Mouse (Mus musculus) heart, embryonic 10.5 days (tissue): ENCODE results near the gene Ssr2. TPM values are rescaled to one million over a fixed set of nuclear protein-coding genes. Genes with fewer than 3 reads are reported as not detected.
"Not testable (repeated sequence)": the region's sequence is repeated elsewhere in the genome, so short reads cannot be mapped to it uniquely, and the experiment has no call there.

Source experiments
- DNase-seq: peaks from one replicate; pipeline ENCODE4 v3.0.0-alpha.2; 2017; ENCODE audit warnings: low spot score
- H3K27ac ChIP-seq: fragments of 300-500 bp; sonication (generic); 2 replicates; pipeline ENCODE4 v1.5.1; 2016; ENCODE audit warnings: mild to moderate bottlenecking
- H3K27me3 ChIP-seq: fragments of 300-500 bp; sonication (generic); 2 replicates; pipeline ENCODE4 v1.6.1; 2016; ENCODE audit warnings: mild to moderate bottlenecking; ENCODE audit not compliant: poor library complexity, insufficient read depth, severe bottlenecking
- H3K36me3 ChIP-seq: fragments of 300-500 bp; sonication (generic); 2 replicates; pipeline ENCODE4 v1.6.1; 2016; ENCODE audit warnings: mild to moderate bottlenecking, moderate library complexity
- H3K4me1 ChIP-seq: fragments of 300-500 bp; sonication (generic); 2 replicates; pipeline ENCODE4 v1.6.1; 2016; ENCODE audit warnings: mild to moderate bottlenecking
- H3K4me3 ChIP-seq: fragments of 300-500 bp; sonication (generic); 2 replicates; pipeline ENCODE4 v1.5.1; 2016; ENCODE audit warnings: mild to moderate bottlenecking, moderate library complexity
- H3K9me3 ChIP-seq: fragments of 300-500 bp; sonication (generic); 2 replicates; pipeline ENCODE4 v1.6.1; 2016; ENCODE audit warnings: mild to moderate bottlenecking, moderate library complexity
- WGBS: fragments of 180-500 bp; shearing (Covaris S2); methylation state at CpG from one replicate; pipeline ENCODE4 v1.1.7; 2016; 5-methylcytosine and 5-hydroxymethylcytosine counted together
- polyA plus RNA-seq: library from polyadenylated mRNA; unstranded; fragments of >200 nt; fragmentation: Nextera tagmentation; extraction: Ambion mirVana; gene quantifications from 2 replicates; pipeline ENCODE4 v1.2.1, GENCODE M21; 2016

The Ssr2 gene
- polyA plus RNA-seq, 1 experiment from 2014 or later = 207 TPM

DNA sequence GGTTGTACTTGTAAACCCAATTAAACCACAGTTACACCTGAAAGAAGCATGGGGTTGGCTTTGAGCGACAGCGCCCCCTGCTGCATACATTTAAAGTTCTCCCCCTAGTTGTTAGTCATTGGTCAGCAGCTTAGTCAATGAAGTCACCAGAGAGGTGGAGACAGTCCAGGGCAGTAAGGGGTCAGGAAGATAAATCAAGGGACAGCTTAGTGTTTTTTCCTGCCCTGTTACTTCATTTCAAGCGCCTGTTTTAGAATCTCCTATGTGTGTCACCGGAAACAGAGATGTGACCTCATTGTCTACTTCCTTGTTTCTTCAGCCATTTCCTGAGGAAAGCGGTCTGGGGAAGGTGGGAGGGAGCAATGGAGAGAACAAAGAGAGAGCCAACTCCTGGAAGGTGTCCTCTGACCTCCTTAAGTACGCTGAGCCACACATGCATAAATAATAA lies 28.1 kb downstream of the Ssr2 start:
- Histone ChIP-seq H3K27me3 (no peaks in the 10 kb centered on the region), H3K4me3 (no peak overlapping the region), H3K4me1 (peaks cover 34% of the 10 kb centered on the region), H3K27ac (0 out of 2 replicates have a peak overlapping the region, but pooled peaks have one; percentile 37), H3K9me3 (no peaks in the 10 kb centered on the region), H3K36me3 (no peaks in the 10 kb centered on the region)
- DNase-seq = peak; percentile 86
- WGBS = 22% methylated on average over 6 of the region's 6 CpGs

DNA sequence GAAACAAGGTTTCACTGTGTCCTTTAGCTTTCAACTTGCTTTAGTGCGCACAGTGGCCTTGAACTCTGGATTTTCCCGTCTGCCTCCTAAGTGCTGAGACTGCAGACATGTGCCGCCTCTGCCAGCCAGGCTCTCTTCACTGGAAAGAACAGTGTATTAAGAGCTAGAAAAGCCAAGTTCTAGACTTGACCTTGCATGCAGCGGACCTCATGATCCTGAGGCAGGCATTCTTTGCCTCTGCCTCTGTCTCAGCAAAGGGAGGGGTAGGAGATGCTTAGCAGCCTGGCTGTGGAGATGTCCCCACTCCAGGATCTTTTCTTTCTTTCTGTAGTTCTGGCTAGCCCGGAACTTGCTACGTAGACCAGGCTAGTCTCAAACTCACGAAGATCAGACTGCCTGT lies 29.2 kb downstream of the Ssr2 start:
- Histone ChIP-seq H3K9me3 (no peaks in the 10 kb centered on the region), H3K4me3 (no peak overlapping the region), H3K27ac (no peak overlapping the region), H3K4me1 (peaks cover 40% of the 10 kb centered on the region), H3K36me3 (no peaks in the 10 kb centered on the region), H3K27me3 (no peaks in the 10 kb centered on the region)
- 84% methylated on average over 7 of the region's 7 CpGs for WGBS
- DNase-seq = no peak

GRCm38 (mm10) chr3:88605666-88606065 lies 30.0 kb downstream of the Ssr2 start, which contains the start of gene Arhgef2:
TSS of gene Arhgef2 (plus strand) at chr3:88605966.
- 86% methylated on average over 2 of the region's 2 CpGs for WGBS

DNA sequence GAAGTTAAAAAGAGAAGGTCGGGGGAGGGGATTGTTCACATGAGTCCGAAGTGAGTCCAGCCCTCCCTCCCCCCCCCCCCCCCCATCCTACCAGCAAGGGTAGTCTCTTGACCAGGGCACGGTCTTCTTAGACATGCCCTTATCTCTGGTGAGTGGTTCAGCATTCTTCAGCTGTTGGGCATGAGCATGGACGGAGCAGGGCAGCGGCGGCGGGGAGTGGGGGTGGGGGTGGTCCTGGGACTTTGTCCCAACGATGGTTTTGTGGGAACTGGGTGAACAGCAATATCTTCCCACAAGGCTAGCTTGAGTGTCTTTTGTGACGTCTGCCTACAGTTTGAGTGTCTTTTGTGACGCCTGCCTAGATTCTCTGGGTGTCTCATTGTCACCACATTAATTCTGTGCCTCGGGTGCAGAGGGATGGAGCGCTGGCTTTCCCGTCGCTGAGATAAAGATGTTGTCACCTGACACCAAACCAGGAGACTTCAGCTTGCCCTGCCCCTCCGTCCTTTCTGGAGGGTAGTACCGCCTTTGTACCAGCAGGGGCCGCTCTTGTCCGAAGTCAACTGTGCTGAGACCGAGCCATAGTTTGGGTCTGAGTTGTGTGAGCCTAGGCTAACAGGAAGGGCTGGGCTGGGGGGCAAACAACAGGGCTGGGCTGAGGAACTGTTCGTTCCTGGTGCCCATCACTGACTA lies 31.5 kb downstream of the Ssr2 start:
- Histone ChIP-seq H3K4me1 (peaks cover 40% of the 10 kb centered on the region), H3K9me3 (no peaks in the 10 kb centered on the region), H3K27me3 (no peaks in the 10 kb centered on the region), H3K27ac (peak overlapping the region; percentile 77), H3K4me3 (peak overlapping the region; percentile 61), H3K36me3 (no peaks in the 10 kb centered on the region)
- DNase-seq = peak; percentile 94
- under 1% methylated on average over 20 of the region's 20 CpGs for WGBS

More at GRCm38 (mm10) chr3:88605666-88606065, 30.0 kb downstream of the Ssr2 start, which contains the start of gene Arhgef2:
- H3K27me3 ChIP-seq, H3K36me3 ChIP-seq, H3K9me3 ChIP-seq, DNase-seq: not testable (repeated sequence)
- Histone ChIP-seq H3K27ac (peak within 1 kb of the TSS; percentile 77; the same call in 1 of the 2 replicates), H3K4me1 (peaks cover 40% of the 10 kb centered on the region), H3K4me3 (peak within 1 kb of the TSS; percentile 61)

GRCm38 (mm10) chr3:88607758-88608138 lies 32.1 kb downstream of the Ssr2 start:
- 21% methylated on average over 10 of the region's 10 CpGs for WGBS

GRCm38 (mm10) chr3:88609066-88609465 lies 33.4 kb downstream of the Ssr2 start:
- H3K9me3 ChIP-seq = no peaks in the 10 kb centered on the region
- H3K4me1 ChIP-seq = peaks cover 30% of the 10 kb centered on the region
- no peak overlapping the region for H3K4me3 ChIP-seq
- no peak overlapping the region for H3K27ac ChIP-seq
- H3K36me3 ChIP-seq = no peaks in the 10 kb centered on the region
- no peaks in the 10 kb centered on the region for H3K27me3 ChIP-seq
- DNase-seq = no peak
- 53% methylated on average over 4 of the region's 4 CpGs for WGBS

More at GRCm38 (mm10) chr3:88607758-88608138, 32.1 kb downstream of the Ssr2 start:
- DNase-seq = no peak
- peaks cover 40% of the 10 kb centered on the region for H3K4me1 ChIP-seq
- peak overlapping the region; percentile 77 for H3K27ac ChIP-seq
- no peaks in the 10 kb centered on the region for H3K36me3 ChIP-seq
- H3K27me3 ChIP-seq = no peaks in the 10 kb centered on the region
- H3K9me3 ChIP-seq = no peaks in the 10 kb centered on the region
- H3K4me3 ChIP-seq = peak overlapping the region; percentile 61

GRCm38 (mm10) chr3:88614418-88614817 lies 38.7 kb downstream of the Ssr2 start:
- peaks cover 51% of the 10 kb centered on the region for H3K4me1 ChIP-seq
- 50% methylated on average over 8 of the region's 8 CpGs for WGBS

GRCm38 (mm10) chr3:88615117-88615516 lies 39.4 kb downstream of the Ssr2 start:
- Histone ChIP-seq H3K36me3 (no peaks in the 10 kb centered on the region), H3K27ac (no peak overlapping the region), H3K4me1 (peaks cover 58% of the 10 kb centered on the region), H3K27me3 (no peaks in the 10 kb centered on the region), H3K9me3 (no peaks in the 10 kb centered on the region), H3K4me3 (no peak overlapping the region)
- no peak for DNase-seq
- WGBS = 64% methylated on average over 5 of the region's 5 CpGs

More at GRCm38 (mm10) chr3:88614418-88614817, 38.7 kb downstream of the Ssr2 start:
- no peaks in the 10 kb centered on the region for H3K9me3 ChIP-seq
- H3K27me3 ChIP-seq = no peaks in the 10 kb centered on the region
- no peak overlapping the region for H3K4me3 ChIP-seq
- no peaks in the 10 kb centered on the region for H3K36me3 ChIP-seq
- no peak for DNase-seq
- no peak overlapping the region for H3K27ac ChIP-seq

GRCm38 (mm10) chr3:88615902-88616391 lies 40.3 kb downstream of the Ssr2 start:
- H3K36me3 ChIP-seq = no peaks in the 10 kb centered on the region
- 52% methylated on average over 9 of the region's 9 CpGs for WGBS
- peak overlapping the region; percentile 42; the same call in 1 of the 2 replicates for H3K27ac ChIP-seq
- H3K9me3 ChIP-seq = no peaks in the 10 kb centered on the region
- no peak for DNase-seq
- H3K4me3 ChIP-seq = peak overlapping the region; percentile 9; the same call in 1 of the 2 replicates
- no peaks in the 10 kb centered on the region for H3K27me3 ChIP-seq
- peaks cover 66% of the 10 kb centered on the region for H3K4me1 ChIP-seq

- H3K9me3 ChIP-seq = no peaks in the 10 kb centered on the region
These were observed 41.4 kb downstream of the Ssr2 start for GRCm38 (mm10) chr3:88616951-88617500.

DNA sequence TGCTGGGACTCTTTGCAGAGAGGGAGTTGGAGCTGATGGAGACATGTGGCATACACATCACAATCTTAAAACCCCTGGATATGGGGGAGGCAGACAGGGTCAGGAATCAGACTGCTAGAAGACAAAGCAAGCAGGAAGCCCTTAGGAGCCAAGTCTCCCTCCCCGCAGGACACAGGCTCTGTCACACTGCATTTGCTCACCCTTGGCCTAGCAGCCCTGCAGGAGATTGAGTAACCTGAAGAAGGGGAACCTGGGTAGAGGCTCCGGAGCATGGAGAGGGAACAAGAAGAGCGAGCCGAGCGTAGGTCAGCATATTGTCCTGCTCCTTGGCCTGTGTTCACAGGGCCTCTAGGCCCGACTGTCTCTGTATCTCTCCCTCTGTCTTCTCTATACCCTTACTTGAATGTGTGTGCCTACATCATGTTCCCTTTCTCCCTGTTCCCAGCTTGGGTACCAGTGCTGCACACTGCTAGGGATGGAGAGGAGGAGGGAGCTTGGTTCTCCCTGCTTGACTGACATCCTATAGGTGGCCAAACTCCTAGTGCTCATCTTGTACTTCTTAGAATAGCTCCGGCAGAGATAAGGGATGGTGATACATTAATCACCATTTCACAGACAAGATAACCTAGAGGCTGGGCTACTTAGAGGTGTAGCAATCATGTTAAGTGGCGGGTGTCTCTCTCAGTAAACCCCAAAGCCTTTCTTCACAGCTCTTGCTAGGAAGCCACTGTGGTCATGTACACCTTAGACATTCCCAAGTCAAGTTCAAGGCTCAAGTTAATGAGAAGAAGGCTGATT lies 42.6 kb downstream of the Ssr2 start:
- H3K9me3 ChIP-seq = no peaks in the 10 kb centered on the region
- DNase-seq = no peak
- WGBS = 46% methylated on average over 8 of the region's 8 CpGs
- peaks cover 75% of the 10 kb centered on the region for H3K4me1 ChIP-seq
- no peaks in the 10 kb centered on the region for H3K27me3 ChIP-seq
- H3K4me3 ChIP-seq = no peak overlapping the region
- H3K36me3 ChIP-seq = no peaks in the 10 kb centered on the region; the same call in 1 of the 2 replicates
- 0 out of 2 replicates have a peak overlapping the region, but pooled peaks have one; percentile 17 for H3K27ac ChIP-seq

More at GRCm38 (mm10) chr3:88616951-88617500, 41.4 kb downstream of the Ssr2 start:
- 68% methylated on average over 3 of the region's 3 CpGs for WGBS
- 0 out of 2 replicates have a peak overlapping the region, but pooled peaks have one; percentile 52 for H3K27ac ChIP-seq
- H3K36me3 ChIP-seq = no peaks in the 10 kb centered on the region; the same call in 1 of the 2 replicates
- peaks cover 67% of the 10 kb centered on the region for H3K4me1 ChIP-seq
- H3K27me3 ChIP-seq = no peaks in the 10 kb centered on the region
- DNase-seq = no peak
- H3K4me3 ChIP-seq = no peak overlapping the region
